Mouse (Mus musculus) myocyte (in vitro differentiated cells): ENCODE data around the gene Ube2d2b.

Experiments used
- MYOG ChIP-seq, 3 experiments: IDR thresholded peaks; one replicate each; pipeline ENCODE4 v1.6.1; 2011; ENCODE audit warnings: control low read depth in 2 of 3, low read depth in 2 of 3, mild to moderate bottlenecking in 2 of 3; ENCODE audit not compliant: insufficient read length in 2 of 3, control insufficient read depth in 1 of 3, insufficient read depth in 1 of 3
- POLR2A ChIP-seq: IDR thresholded peaks from one replicate; pipeline ENCODE4 v1.6.1; 2011; ENCODE audit warnings: low read depth, mild to moderate bottlenecking, control low read depth, moderate library complexity; ENCODE audit not compliant: insufficient read length

DNA sequence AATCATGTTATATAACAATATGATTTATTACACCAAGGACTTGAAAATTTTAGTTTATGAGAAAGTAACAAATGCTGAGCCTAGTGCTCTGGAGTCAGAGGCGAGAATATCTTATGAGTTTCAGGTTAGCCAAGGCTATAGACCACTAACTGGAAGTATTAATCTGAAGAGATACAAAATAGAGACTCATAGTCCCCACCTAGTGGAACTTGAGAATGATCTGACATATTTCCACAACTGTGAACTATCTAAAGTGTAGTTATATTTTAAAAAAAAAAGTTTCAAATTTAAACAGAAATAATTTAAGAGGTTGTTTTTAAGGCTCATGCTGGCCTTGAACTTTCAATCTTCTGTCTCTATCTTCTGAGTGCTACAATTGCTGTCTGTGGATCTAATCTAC, 47.5 kb upstream of the Ube2d2b start:
- TF ChIP-seq POLR2A (no peak), MYOG (IDR thresholded peaks at IDR 0.05; ENCODE audit: control insufficient read depth in 1 of 3, insufficient read depth in 1 of 3, insufficient read length in 2 of 3, low read depth in 2 of 3) (no peak)
